Mouse (Mus musculus) liver, embryonic 14.5 days (tissue): ENCODE measurements around the gene Fyn.

Source experiments
- CTCF ChIP-seq: IDR thresholded peaks from 2 replicates; pipeline ENCODE4 v1.5.1; 2016; ENCODE audit warnings: antibody characterized with exemption, low read depth, control low read depth
- EP300 ChIP-seq: IDR thresholded peaks from 2 replicates; pipeline ENCODE4 v1.6.1; 2016; ENCODE audit warnings: antibody characterized with exemption, low read depth

DNA sequence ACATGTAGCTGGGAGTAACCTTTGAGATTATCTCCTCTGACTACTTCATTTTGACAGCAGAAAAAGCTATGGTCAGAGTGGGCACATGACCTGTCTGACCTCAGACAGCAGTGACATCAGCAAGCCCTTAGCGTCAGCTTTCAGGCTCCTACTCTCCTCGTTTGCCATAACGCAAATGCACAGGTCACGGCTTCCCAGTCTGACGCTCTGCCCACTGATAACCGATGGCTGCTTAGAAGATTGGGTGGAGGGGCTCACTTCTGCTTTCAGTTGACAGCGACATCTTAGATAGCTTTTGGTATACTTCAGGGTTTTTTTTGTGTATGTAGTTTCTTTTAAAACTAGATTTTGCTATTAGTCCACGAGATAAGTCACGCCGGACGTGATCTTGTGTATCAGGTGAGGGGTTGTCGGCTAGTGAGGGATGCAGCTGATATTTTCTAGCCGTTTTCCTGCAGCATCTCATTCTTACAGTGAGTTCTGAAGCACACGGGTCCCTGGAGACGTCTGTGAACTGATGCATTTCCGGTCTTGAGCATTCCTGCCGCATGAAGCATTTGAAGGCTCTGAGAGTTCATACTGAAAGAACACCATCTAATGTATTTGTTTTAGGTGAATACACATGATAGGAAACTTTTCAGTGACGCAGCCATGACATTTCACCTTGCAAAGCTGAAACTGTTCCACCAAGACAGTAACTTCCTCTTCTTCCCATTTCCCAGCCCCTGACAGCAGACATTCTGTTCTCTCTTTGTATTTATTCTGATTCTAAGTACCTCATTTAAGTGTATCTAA is 44.4 kb downstream of the Fyn start:
- no peak for TF ChIP-seq CTCF
- no peak for TF ChIP-seq EP300
